Mouse (Mus musculus) neural tube, embryonic 12.5 days (tissue): ENCODE measurements around the gene Pde1a. TPM values are rescaled to one million over a fixed set of nuclear protein-coding genes. Genes with fewer than 3 reads are reported as not detected.

ENCODE experiments used
- ATAC-seq: fragments of 200-750 bp; cut with Nextera tagmentation; 2 replicates; pipeline ENCODE4 v1.8.0; 2017; ENCODE audit warnings: low read depth, mild to moderate bottlenecking, moderate TSS enrichment, moderate library complexity; ENCODE audit not compliant: low FRiP score
- H3K27ac ChIP-seq: fragments of 300-500 bp; sonication (generic); 2 replicates; pipeline ENCODE4 v1.5.1; 2016
- H3K27me3 ChIP-seq: fragments of 300-500 bp; sonication (generic); replicated peaks from 2 replicates; pipeline ENCODE4 v1.6.1; 2016; ENCODE audit warnings: mild to moderate bottlenecking
- H3K36me3 ChIP-seq: fragments of 300-500 bp; sonication (generic); 2 replicates; pipeline ENCODE4 v1.6.1; 2016; ENCODE audit warnings: mild to moderate bottlenecking
- H3K4me1 ChIP-seq: fragments of 300-500 bp; sonication (generic); 2 replicates; pipeline ENCODE4 v1.6.1; 2016
- H3K4me2 ChIP-seq: fragments of 300-500 bp; sonication (generic); replicated peaks from 2 replicates; pipeline ENCODE4 v1.6.1; 2016; ENCODE audit warnings: mild to moderate bottlenecking
- H3K4me3 ChIP-seq: fragments of 300-500 bp; sonication (generic); 2 replicates; pipeline ENCODE4 v1.5.1; 2016
- H3K9ac ChIP-seq: fragments of 300-500 bp; sonication (generic); 2 replicates; pipeline ENCODE4 v1.6.1; 2016; ENCODE audit warnings: mild to moderate bottlenecking
- H3K9me3 ChIP-seq: fragments of 300-500 bp; sonication (generic); 2 replicates; pipeline ENCODE4 v1.6.1; 2016; ENCODE audit warnings: mild to moderate bottlenecking
- WGBS: fragments of 180-500 bp; shearing (Covaris S2); methylation state at CpG from one replicate; pipeline ENCODE4 v1.1.7; 2016; 5-methylcytosine and 5-hydroxymethylcytosine counted together
- polyA plus RNA-seq: library from polyadenylated mRNA; unstranded; fragments of >200 nt; fragmentation: Nextera tagmentation; extraction: Ambion mirVana; gene quantifications from 2 replicates; pipeline ENCODE4 v1.2.1, GENCODE M21; 2016

Gene Pde1a
- polyA plus RNA-seq, 1 experiment from 2014 or later = 2.4 TPM

- H3K9ac ChIP-seq = no peak overlapping the region
- ATAC-seq = no peak
- H3K4me2 ChIP-seq = no peak overlapping the region
- no peaks in the 10 kb centered on the region for H3K36me3 ChIP-seq
- no peak overlapping the region for H3K27ac ChIP-seq
- no peaks in the 10 kb centered on the region for H3K27me3 ChIP-seq
- no peak overlapping the region for H3K4me3 ChIP-seq
- WGBS = 88% methylated on average over 9 of the region's 9 CpGs
- H3K4me1 ChIP-seq = no peaks in the 10 kb centered on the region
- no peaks in the 10 kb centered on the region for H3K9me3 ChIP-seq
Measured at GRCm38 (mm10) chr2:80080090-80080821, 49.0 kb downstream of the Pde1a start.

DNA sequence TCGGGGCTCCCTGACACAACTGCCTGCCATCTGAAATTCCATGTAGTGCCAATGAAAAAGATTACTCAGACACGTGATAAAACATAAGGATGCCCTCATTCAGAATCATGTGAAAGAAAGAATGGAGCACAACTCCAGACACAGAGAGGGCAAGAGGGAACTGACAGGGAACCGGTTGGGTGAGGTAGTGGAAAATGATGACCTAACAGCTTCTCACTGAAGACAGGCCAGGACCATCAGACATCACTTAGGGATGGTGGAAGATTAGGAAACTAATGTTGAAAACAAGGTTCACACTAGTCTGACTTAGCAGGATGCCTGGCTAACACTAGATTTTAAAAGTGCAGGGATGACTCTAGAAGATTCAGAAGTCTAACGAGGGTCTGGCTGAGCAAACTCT is 49.6 kb downstream of the Pde1a start:
- H3K9ac ChIP-seq = no peak overlapping the region
- H3K4me1 ChIP-seq = no peaks in the 10 kb centered on the region
- H3K4me2 ChIP-seq = no peak overlapping the region
- no peaks in the 10 kb centered on the region for H3K36me3 ChIP-seq
- ATAC-seq = no peak
- no peaks in the 10 kb centered on the region for H3K27me3 ChIP-seq
- no peaks in the 10 kb centered on the region for H3K9me3 ChIP-seq
- H3K4me3 ChIP-seq = no peak overlapping the region
- H3K27ac ChIP-seq = no peak overlapping the region
- WGBS = 90% methylated on average over 4 of the region's 4 CpGs

DNA sequence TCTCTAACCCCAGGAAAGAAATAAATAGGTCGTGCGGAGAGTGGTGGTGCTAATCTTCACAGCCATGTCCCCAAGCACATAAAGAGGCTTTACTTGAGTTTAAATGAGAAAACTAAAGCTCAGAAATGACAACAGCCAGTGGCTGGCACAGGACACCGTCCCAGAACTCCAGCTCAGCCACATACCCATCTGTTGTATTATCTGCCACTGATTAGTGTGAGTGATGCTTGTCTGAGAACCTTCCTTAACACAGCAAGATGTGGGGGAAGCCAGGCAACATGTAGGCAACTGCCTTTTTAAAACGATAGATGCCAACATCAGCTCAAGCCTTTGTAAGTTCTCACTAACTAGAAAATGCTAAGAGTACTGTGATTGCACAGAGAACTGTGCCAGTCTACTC is 52.9 kb downstream of the Pde1a start:
- Histone ChIP-seq H3K4me3 (no peak overlapping the region), H3K27ac (no peak overlapping the region), H3K9ac (no peak overlapping the region), H3K4me1 (no peaks in the 10 kb centered on the region), H3K27me3 (no peaks in the 10 kb centered on the region), H3K36me3 (no peaks in the 10 kb centered on the region), H3K9me3 (no peaks in the 10 kb centered on the region), H3K4me2 (no peak overlapping the region)
- 84% methylated on average over 4 of the region's 4 CpGs for WGBS
- ATAC-seq = no peak

DNA sequence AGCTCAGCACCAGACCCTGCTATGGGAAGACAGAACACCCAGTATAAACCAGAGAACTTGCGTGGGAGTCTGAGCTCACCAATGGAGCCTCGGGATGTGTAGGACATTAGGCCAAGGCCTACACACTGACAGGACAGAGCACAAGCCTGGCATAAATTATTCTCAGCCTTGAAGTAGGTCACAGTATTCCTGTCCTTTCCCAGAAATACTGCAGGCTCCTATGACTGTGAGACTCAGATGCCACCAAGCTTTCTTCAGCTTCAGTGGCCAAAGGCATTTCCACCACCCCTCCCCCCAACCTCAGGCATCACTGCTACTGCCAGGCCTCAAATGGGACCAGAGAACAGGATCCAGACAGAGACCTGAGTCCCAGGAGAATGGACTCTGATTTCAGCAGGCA is 54.7 kb downstream of the Pde1a start:
- 90% methylated on average over 2 of the region's 2 CpGs for WGBS
- no peak for ATAC-seq
- no peaks in the 10 kb centered on the region for H3K27me3 ChIP-seq
- no peak overlapping the region for H3K4me2 ChIP-seq
- no peaks in the 10 kb centered on the region for H3K4me1 ChIP-seq
- H3K27ac ChIP-seq = no peak overlapping the region
- H3K4me3 ChIP-seq = no peak overlapping the region
- H3K9me3 ChIP-seq = no peaks in the 10 kb centered on the region
- no peak overlapping the region for H3K9ac ChIP-seq
- no peaks in the 10 kb centered on the region for H3K36me3 ChIP-seq

DNA sequence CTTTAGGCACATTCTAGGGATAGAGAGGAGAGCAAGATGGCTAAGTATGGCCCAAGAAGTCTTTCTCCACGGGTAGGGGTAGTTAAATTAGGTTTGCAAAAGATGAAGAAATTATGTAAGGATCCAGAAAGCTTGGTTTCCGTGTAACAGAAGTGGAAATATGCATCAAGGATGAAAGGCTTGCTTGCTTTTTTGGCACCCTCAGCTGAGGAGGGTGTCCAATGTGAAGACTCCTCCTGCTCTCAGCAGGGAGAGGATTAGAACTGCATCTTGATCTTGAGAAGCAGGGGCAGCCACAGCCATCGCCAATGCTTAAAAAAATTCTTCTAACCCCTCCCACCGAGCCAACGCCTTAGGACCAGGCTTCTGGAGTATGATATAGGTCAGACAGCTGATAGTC is 55.2 kb downstream of the Pde1a start:
- Histone ChIP-seq H3K4me2 (no peak overlapping the region), H3K4me1 (no peaks in the 10 kb centered on the region), H3K27me3 (no peaks in the 10 kb centered on the region), H3K27ac (no peak overlapping the region), H3K36me3 (no peaks in the 10 kb centered on the region), H3K9me3 (no peaks in the 10 kb centered on the region), H3K4me3 (no peak overlapping the region), H3K9ac (no peak overlapping the region)
- WGBS = 63% methylated on average over 5 of the region's 5 CpGs
- no peak for ATAC-seq

GRCm38 (mm10) chr2:80073426-80073825 is 55.8 kb downstream of the Pde1a start:
- no peaks in the 10 kb centered on the region for H3K36me3 ChIP-seq
- 80% methylated on average over 2 of the region's 2 CpGs for WGBS
- H3K4me1 ChIP-seq = no peaks in the 10 kb centered on the region
- no peaks in the 10 kb centered on the region for H3K9me3 ChIP-seq
- no peak overlapping the region for H3K27ac ChIP-seq
- ATAC-seq = no peak
- no peak overlapping the region for H3K4me3 ChIP-seq
- H3K4me2 ChIP-seq = no peak overlapping the region
- H3K9ac ChIP-seq = no peak overlapping the region
- H3K27me3 ChIP-seq = no peaks in the 10 kb centered on the region

- no peak overlapping the region for H3K9ac ChIP-seq
- H3K27me3 ChIP-seq = no peaks in the 10 kb centered on the region
- H3K4me1 ChIP-seq = no peaks in the 10 kb centered on the region
- no peak overlapping the region for H3K4me3 ChIP-seq
- H3K4me2 ChIP-seq = no peak overlapping the region
- 74% methylated on average over 3 of the region's 3 CpGs for WGBS
- ATAC-seq = no peak
- no peak overlapping the region for H3K27ac ChIP-seq
- H3K9me3 ChIP-seq = no peaks in the 10 kb centered on the region
- H3K36me3 ChIP-seq = no peaks in the 10 kb centered on the region
Measured at GRCm38 (mm10) chr2:80069745-80070144, 59.5 kb downstream of the Pde1a start.

- no peak for ATAC-seq
- no peaks in the 10 kb centered on the region for H3K27me3 ChIP-seq
- no peaks in the 10 kb centered on the region for H3K36me3 ChIP-seq
- H3K4me1 ChIP-seq = no peaks in the 10 kb centered on the region
- H3K9ac ChIP-seq = no peak overlapping the region
- 86% methylated on average over 4 of the region's 4 CpGs for WGBS
- no peak overlapping the region for H3K27ac ChIP-seq
- no peak overlapping the region for H3K4me2 ChIP-seq
- H3K9me3 ChIP-seq = no peaks in the 10 kb centered on the region
- no peak overlapping the region for H3K4me3 ChIP-seq
Measured at GRCm38 (mm10) chr2:80066449-80066848, 62.8 kb downstream of the Pde1a start.

DNA sequence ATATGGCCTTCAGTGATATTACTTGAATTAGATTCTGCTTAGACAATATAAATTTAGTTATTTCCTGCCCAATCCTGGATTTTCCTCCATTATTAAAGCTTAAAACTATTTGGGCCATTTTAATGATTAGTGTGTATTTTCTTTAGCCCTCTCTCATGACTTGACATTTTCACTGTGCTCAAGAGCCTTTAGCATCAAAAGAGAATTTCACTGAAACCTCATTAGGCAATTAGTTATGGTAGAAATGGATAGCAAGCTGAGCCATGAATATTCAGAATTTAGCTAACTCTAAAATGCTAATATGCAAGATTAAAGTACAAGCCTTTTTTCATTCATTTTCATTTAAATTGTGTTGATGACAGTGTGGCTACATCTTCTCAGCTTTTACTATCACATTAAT is 73.2 kb downstream of the Pde1a start:
- no peaks in the 10 kb centered on the region for H3K9me3 ChIP-seq
- H3K36me3 ChIP-seq = no peaks in the 10 kb centered on the region
- no peaks in the 10 kb centered on the region for H3K27me3 ChIP-seq
- H3K27ac ChIP-seq = no peak overlapping the region
- ATAC-seq = no peak
- H3K4me3 ChIP-seq = no peak overlapping the region
- H3K4me2 ChIP-seq = no peak overlapping the region
- no peak overlapping the region for H3K9ac ChIP-seq
- H3K4me1 ChIP-seq = no peaks in the 10 kb centered on the region

- H3K9ac ChIP-seq = no peak overlapping the region
Measured at GRCm38 (mm10) chr2:80054042-80054441, 75.2 kb downstream of the Pde1a start.

GRCm38 (mm10) chr2:80046751-80047513 is 82.3 kb downstream of the Pde1a start:
- H3K27me3 ChIP-seq = no peaks in the 10 kb centered on the region
- no peak overlapping the region for H3K9ac ChIP-seq
- no peak overlapping the region for H3K27ac ChIP-seq
- no peak for ATAC-seq
- no peak overlapping the region for H3K4me3 ChIP-seq
- 86% methylated on average over 4 of the region's 4 CpGs for WGBS
- no peaks in the 10 kb centered on the region for H3K9me3 ChIP-seq
- H3K4me2 ChIP-seq = no peak overlapping the region
- H3K4me1 ChIP-seq = no peaks in the 10 kb centered on the region
- H3K36me3 ChIP-seq = no peaks in the 10 kb centered on the region

More at GRCm38 (mm10) chr2:80054042-80054441, 75.2 kb downstream of the Pde1a start:
- no peak for ATAC-seq
- WGBS = 76% methylated on average over 3 of the region's 3 CpGs
- no peaks in the 10 kb centered on the region for H3K27me3 ChIP-seq
- no peaks in the 10 kb centered on the region for H3K36me3 ChIP-seq
- H3K27ac ChIP-seq = no peak overlapping the region
- H3K4me2 ChIP-seq = no peak overlapping the region
- no peak overlapping the region for H3K4me3 ChIP-seq
- no peaks in the 10 kb centered on the region for H3K4me1 ChIP-seq
- H3K9me3 ChIP-seq = no peaks in the 10 kb centered on the region

DNA sequence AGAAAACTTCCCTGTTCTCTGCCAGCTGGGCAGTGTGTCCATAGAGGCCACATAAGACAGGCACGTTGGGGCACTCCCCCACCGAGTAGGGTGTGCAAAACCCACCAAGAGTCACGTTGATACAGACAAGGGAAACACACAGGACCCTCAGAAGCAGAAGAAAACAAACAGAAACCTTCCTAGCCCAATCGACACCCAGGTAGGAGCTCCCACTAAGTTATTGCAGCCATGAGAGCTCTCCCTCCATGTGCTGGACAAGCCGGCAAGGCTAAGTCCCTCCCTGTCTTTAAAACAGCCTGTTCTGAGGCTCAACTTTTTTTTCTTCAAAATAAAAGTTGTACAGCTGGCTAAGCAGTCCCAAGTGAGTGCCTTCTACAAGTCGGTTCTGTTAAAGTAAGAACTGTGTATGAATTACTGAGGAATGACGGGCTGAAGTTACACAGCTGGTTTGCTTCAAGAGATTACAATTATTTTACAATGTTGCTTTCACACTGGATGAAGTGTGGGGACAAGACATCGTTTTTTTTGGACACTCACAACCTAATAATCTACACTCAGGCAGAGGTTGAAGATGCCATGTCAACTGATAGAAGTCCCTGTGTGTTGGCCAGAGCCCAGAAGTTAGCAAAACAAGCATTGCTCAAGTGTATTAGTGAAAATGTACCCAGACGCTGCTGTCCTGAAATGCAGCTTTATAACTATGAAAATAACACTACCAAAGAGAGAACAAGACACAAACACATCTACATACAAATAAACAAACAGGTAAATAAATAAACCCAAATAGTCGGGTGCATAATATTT is 90.4 kb downstream of the Pde1a start:
- Histone ChIP-seq H3K36me3 (no peaks in the 10 kb centered on the region), H3K9me3 (no peaks in the 10 kb centered on the region), H3K9ac (no peak overlapping the region), H3K27ac (no peak overlapping the region), H3K27me3 (no peaks in the 10 kb centered on the region), H3K4me2 (no peak overlapping the region), H3K4me1 (no peaks in the 10 kb centered on the region), H3K4me3 (no peak overlapping the region)
- ATAC-seq = no peak
- WGBS = 63% methylated on average over 10 of the region's 10 CpGs
